Mouse (Mus musculus) stomach, embryonic 14.5 days (tissue): ENCODE measurements at regions not wholly inside any gene's neighbourhood (a gene's known extent, or its start where the extent isn't known, plus 50 kb on each side); places are given as distances from the start of the nearest gene placed in this dataset.
A peak's percentile ranks its signal among the peaks of the same experiment; 100 is the strongest.

Source experiments
- ATAC-seq: fragments of 200-750 bp; cut with Nextera tagmentation; 2 replicates; pipeline ENCODE4 v1.8.0; 2017; ENCODE audit warnings: low read depth, moderate TSS enrichment; ENCODE audit not compliant: insufficient number of reproducible peaks, insufficient read depth, low FRiP score
- H3K27ac ChIP-seq: fragments of 300-500 bp; sonication (generic); 2 replicates; pipeline ENCODE4 v1.5.1; 2014; ENCODE audit warnings: mild to moderate bottlenecking, low read length, moderate library complexity, mixed read lengths
- H3K27me3 ChIP-seq: fragments of 300-500 bp; sonication (generic); 2 replicates; pipeline ENCODE4 v1.6.1; 2014; ENCODE audit warnings: low read length, control low read depth, mixed read lengths; ENCODE audit not compliant: control insufficient read depth, insufficient read depth
- H3K36me3 ChIP-seq: fragments of 300-500 bp; sonication (generic); 2 replicates; pipeline ENCODE4 v1.6.1; 2014; ENCODE audit warnings: mild to moderate bottlenecking, control low read depth, low read length, moderate library complexity, mixed read lengths; ENCODE audit not compliant: control insufficient read depth, insufficient read depth
- H3K4me1 ChIP-seq: fragments of 300-500 bp; sonication (generic); 2 replicates; pipeline ENCODE4 v1.6.1; 2014; ENCODE audit warnings: low read length, control low read depth, mixed read lengths; ENCODE audit not compliant: control insufficient read depth, insufficient read depth
- H3K4me2 ChIP-seq: fragments of 300-500 bp; sonication (generic); replicated peaks from 2 replicates; pipeline ENCODE4 v1.6.1; 2014; ENCODE audit warnings: low read depth, low read length, control low read depth
- H3K4me3 ChIP-seq: fragments of 300-500 bp; sonication (generic); 2 replicates; pipeline ENCODE4 v1.5.1; 2014; ENCODE audit warnings: low read depth, low read length, control low read depth
- H3K9ac ChIP-seq: fragments of 300-500 bp; sonication (generic); replicated peaks from 2 replicates; pipeline ENCODE4 v1.6.1; 2014; ENCODE audit warnings: low read depth, mild to moderate bottlenecking, control low read depth, low read length, moderate library complexity, mixed read lengths
- H3K9me3 ChIP-seq: fragments of 300-500 bp; sonication (generic); 2 replicates; pipeline ENCODE4 v1.6.1; 2016; ENCODE audit warnings: low read depth, low read length, control low read depth; ENCODE audit not compliant: control insufficient read depth
- WGBS: fragments of 180-500 bp; shearing (Covaris S2); extraction: QIAGEN DNeasy Blood & Tissue Kit; methylation state at CpG from one replicate; pipeline ENCODE4 v1.1.7; 2014; 5-methylcytosine and 5-hydroxymethylcytosine counted together

GRCm38 (mm10) chr2:103848923-103849700 is 51.7 kb upstream of the Caprin1 start:
- H3K27me3 ChIP-seq, result no peaks in the 10 kb centered on the region
- no peak overlapping the region for H3K4me2 ChIP-seq
- H3K9me3 ChIP-seq, result no peaks in the 10 kb centered on the region
- 69% methylated on average over 9 of the region's 9 CpGs for WGBS
- no peaks in the 10 kb centered on the region for H3K4me1 ChIP-seq
- H3K9ac ChIP-seq, result no peak overlapping the region
- no peaks in the 10 kb centered on the region for H3K36me3 ChIP-seq
- no peak overlapping the region for H3K27ac ChIP-seq
- H3K4me3 ChIP-seq, result no peak overlapping the region
- 0 out of 2 replicates have a peak, but pooled peaks have one; percentile 18 for ATAC-seq

DNA sequence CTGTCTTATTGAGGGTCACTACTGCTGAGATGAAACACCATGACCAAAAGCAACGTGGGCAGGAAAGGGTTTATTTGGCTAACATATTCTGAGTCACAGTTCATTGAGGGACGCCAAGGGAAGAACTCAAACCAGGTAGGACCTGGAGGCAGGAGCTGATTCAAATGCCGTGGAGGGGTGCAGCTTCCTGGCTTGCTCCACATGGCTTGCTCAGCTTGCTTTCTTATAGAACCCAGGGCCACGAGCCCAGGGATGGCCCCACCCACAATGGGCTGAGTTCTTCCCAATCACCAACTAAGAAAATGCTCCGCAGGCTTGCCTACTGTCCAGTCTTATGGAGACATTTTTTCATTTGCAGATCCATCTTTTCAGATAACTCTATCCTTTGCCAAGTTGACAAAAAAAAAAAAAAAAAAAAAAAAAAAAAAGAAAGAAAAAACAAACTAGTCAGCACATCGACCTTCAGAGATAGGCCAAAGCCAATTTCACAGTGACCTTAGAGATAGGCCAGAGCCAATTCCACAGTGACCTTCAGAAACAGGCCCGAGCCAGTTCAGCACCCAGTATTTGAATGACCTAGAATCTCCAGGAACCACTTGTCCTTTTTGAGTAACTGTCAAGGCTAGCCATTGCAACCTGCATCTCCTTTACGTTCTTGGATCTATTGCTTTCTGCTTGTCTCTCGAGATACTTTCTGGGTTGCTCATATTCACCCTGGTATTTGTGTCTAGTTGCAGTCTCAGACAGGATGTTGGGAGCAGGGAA is 52.5 kb upstream of the Caprin1 start:
- ATAC-seq, result no peak
- H3K9ac ChIP-seq, result no peak overlapping the region
- H3K4me3 ChIP-seq, result no peak overlapping the region
- no peaks in the 10 kb centered on the region for H3K4me1 ChIP-seq
- H3K36me3 ChIP-seq, result no peaks in the 10 kb centered on the region
- H3K27me3 ChIP-seq, result no peaks in the 10 kb centered on the region
- no peak overlapping the region for H3K4me2 ChIP-seq
- WGBS, result 79% methylated on average over 9 of the region's 9 CpGs
- no peak overlapping the region for H3K27ac ChIP-seq
- H3K9me3 ChIP-seq, result no peaks in the 10 kb centered on the region

DNA sequence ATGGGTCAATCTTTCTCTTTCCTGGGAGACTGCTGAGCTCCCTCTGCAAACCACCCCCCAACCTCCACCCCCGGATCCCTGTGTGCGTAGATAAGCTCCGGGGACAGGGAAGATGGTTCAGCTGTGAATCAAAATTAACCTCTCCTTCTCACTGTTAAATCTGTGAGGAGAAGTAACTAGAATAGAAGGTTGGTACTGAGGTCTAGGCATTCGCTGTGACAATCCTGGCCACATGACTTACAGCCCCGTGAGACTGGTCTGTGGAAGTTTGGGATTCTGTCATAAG is 53.0 kb upstream of the Caprin1 start:
- WGBS, result 80% methylated on average over 5 of the region's 5 CpGs
- ATAC-seq, result no peak

GRCm38 (mm10) chr2:103851171-103851570 is 53.7 kb upstream of the Caprin1 start:
- WGBS, result 70% methylated on average over 3 of the region's 3 CpGs
- Histone ChIP-seq H3K4me3 (no peak overlapping the region), H3K9ac (no peak overlapping the region), H3K27me3 (no peaks in the 10 kb centered on the region), H3K4me2 (no peak overlapping the region), H3K9me3 (no peaks in the 10 kb centered on the region), H3K27ac (no peak overlapping the region), H3K4me1 (no peaks in the 10 kb centered on the region), H3K36me3 (no peaks in the 10 kb centered on the region)
- no peak for ATAC-seq

More for the DNA sequence above, 53.0 kb upstream of the Caprin1 start:
- H3K4me1 ChIP-seq, result no peaks in the 10 kb centered on the region
- no peaks in the 10 kb centered on the region for H3K27me3 ChIP-seq
- H3K4me3 ChIP-seq, result no peak overlapping the region
- no peak overlapping the region for H3K9ac ChIP-seq
- no peaks in the 10 kb centered on the region for H3K9me3 ChIP-seq
- no peak overlapping the region for H3K4me2 ChIP-seq
- no peak overlapping the region for H3K27ac ChIP-seq
- H3K36me3 ChIP-seq, result no peaks in the 10 kb centered on the region

GRCm38 (mm10) chr2:103861226-103861625 is 63.8 kb upstream of the Caprin1 start:
- no peak overlapping the region for H3K4me2 ChIP-seq
- H3K27ac ChIP-seq, result no peak overlapping the region
- no peak for ATAC-seq
- H3K27me3 ChIP-seq, result no peaks in the 10 kb centered on the region
- no peaks in the 10 kb centered on the region for H3K4me1 ChIP-seq
- 0 out of 2 replicates have a peak, but pooled peaks cover 5% of the 10 kb centered on the region for H3K9me3 ChIP-seq
- H3K4me3 ChIP-seq, result no peak overlapping the region
- no peaks in the 10 kb centered on the region for H3K36me3 ChIP-seq
- WGBS, result 79% methylated on average over 8 of the region's 8 CpGs
- no peak overlapping the region for H3K9ac ChIP-seq

DNA sequence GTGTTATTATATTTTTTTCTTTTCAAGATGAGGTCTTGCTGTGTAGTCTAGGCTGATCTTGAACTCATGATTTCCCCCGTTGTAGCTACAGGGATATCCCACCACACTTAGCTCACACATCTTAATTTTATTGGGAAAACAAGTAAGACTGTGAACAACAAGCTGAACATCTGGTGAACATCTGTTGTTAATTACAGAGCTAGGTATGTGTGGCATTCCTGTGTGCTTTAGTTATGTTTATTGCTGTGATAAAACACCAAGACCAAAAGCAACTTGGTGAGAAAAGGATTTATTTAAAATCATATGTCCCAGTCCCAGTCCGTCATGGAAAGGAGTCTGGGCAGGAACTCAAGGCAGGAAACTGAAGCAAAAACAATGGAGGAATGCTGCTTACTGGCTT is 66.8 kb upstream of the Caprin1 start:
- Histone ChIP-seq H3K9ac (no peak overlapping the region), H3K27ac (no peak overlapping the region), H3K4me1 (no peaks in the 10 kb centered on the region), H3K9me3 (0 out of 2 replicates have a peak, but pooled peaks cover 5% of the 10 kb centered on the region), H3K27me3 (no peaks in the 10 kb centered on the region), H3K4me2 (no peak overlapping the region), H3K36me3 (no peaks in the 10 kb centered on the region), H3K4me3 (no peak overlapping the region)
- 82% methylated on average over 2 of the region's 2 CpGs for WGBS
- ATAC-seq, result no peak

DNA sequence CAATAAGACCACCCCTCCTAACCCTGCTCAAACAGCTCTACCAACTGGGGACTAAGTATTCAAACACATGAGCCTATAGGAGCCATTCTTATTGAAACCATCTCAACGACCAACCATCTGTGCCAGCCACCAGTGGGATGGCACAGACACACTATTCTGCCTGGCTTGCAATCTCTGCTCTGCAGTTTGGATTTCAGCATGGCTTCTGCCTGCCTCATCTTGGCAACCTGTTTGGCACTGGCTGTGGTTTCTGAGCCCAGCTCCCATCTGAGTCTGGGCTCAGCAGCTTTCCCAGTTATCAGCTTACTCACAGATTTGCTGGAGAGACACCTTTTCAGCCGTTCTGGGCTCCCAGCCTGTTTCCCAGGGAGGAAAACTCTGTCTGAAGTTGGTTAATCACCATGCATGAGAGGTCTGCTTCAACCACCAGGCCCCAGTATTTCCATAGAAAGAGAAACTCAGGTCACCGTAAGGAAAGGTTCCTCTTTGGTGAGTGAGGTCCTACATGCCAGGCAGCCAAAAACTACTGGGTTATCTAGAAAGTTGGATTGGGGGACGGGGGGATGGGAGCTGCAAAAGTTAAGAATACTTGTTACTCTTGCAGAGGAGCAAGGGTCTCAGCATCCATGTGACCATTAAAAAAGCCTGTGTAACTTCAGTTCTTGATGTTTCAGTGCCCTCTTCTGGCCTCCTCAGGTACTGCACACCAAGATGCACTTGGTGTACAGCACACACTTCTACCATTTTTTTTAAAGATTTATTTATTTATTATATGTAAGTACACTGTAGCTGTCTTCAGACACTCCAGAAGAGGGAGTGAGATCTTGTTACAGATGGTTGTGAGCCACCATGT is 68.1 kb upstream of the Caprin1 start:
- ATAC-seq, result no peak
- Histone ChIP-seq H3K4me2 (no peak overlapping the region), H3K9me3 (0 out of 2 replicates have a peak, but pooled peaks cover 5% of the 10 kb centered on the region), H3K4me3 (no peak overlapping the region), H3K36me3 (no peaks in the 10 kb centered on the region), H3K27me3 (no peaks in the 10 kb centered on the region), H3K27ac (no peak overlapping the region), H3K4me1 (no peaks in the 10 kb centered on the region), H3K9ac (no peak overlapping the region)
- 74% methylated on average over 4 of the region's 4 CpGs for WGBS

DNA sequence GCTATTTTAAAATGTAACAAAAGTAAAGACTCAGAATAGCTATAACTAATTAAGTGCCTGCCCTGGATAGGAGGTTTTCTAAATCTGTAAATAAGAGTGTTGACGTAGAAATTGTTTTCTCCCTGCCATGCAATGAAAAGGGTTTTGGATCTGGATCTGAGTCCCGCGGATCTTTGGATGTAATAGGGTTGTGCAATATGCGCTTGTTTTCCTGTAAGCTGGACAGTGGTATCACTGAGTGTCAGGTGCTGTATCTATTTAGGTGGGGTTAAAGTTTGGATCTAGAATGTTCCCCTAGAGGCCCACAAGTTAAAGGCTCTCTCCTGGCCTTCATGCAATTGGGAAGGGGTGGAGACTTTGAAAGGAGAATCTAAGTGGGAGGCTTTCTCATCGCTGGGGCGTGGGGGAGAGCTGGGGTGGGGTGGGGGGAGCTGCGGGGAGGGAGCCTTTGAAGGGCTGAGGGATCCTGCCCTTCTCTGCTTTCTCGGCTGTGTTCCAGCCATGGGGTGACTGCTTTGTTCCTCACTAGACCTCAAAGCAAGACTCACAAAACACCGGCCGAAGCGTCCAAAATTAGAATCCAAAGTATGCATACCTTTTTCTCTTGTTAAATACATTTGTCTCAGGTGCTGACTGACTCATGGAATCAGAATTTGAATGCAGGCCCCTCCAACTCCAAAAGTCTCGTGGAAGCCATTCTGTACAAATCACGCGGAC is 70.0 kb upstream of the Caprin1 start:
- Histone ChIP-seq H3K4me1 (no peaks in the 10 kb centered on the region), H3K4me2 (no peak overlapping the region), H3K36me3 (no peaks in the 10 kb centered on the region), H3K27me3 (no peaks in the 10 kb centered on the region), H3K27ac (no peak overlapping the region), H3K4me3 (no peak overlapping the region), H3K9ac (no peak overlapping the region), H3K9me3 (0 out of 2 replicates have a peak, but pooled peaks cover 5% of the 10 kb centered on the region)
- WGBS, result 72% methylated on average over 14 of the region's 14 CpGs
- no peak for ATAC-seq
